Mouse (Mus musculus) bone marrow macrophage, adult 2 months (primary cell): ENCODE data around the gene Nfib.

ENCODE experiments used
- CTCF ChIP-seq: IDR thresholded peaks from 2 replicates; pipeline ENCODE4 v1.5.1; 2012; ENCODE audit warnings: low read depth, mild to moderate bottlenecking, low read length, moderate library complexity
- POLR2A ChIP-seq: IDR thresholded peaks from 2 replicates; pipeline ENCODE4 v1.6.1; 2012; ENCODE audit warnings: mild to moderate bottlenecking, low read depth, low read length, borderline replicate concordance

- TF ChIP-seq CTCF: no peak
- no peak for TF ChIP-seq POLR2A
Measured at GRCm38 (mm10) chr4:82572410-82573290, 132.9 kb downstream of the Nfib start.
